Mouse (Mus musculus): Measurements from ENCODE around the gene Mylk4. TPM values are rescaled to one million over a fixed set of nuclear protein-coding genes. Genes with fewer than 3 reads are reported as not detected.

The Mylk4 gene
- polyA plus RNA-seq (2014; fragmentation: Illumina TruSeq; extraction: RNeasy Lipid Tissue Mini Kit (QIAGEN cat#74804); ENCODE audit: low read depth, low replicate concordance) = 172 TPM

DNA sequence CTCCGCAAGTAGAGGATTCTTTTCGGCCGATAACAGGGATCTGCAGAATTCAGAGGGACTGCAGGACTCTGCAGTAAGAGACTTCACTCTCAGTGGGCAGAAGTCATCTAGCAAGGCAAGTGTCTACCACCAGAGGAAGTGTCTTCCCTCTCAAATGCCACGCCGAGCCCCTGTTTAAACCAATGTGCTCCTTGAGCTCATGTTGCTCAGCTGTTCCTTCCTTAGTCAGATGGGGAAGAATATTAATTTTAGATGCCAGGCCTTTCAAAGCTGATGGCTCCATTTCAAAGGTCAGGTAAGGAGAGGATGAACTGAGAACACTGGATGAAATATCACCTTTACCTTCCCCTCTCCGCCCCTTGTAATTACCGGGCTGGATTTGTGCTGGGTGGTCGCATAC is at the start of gene Mylk4:
Mylk4 (minus strand) TSS at position 139 of the 400 bp plus-strand sequence.

DNA sequence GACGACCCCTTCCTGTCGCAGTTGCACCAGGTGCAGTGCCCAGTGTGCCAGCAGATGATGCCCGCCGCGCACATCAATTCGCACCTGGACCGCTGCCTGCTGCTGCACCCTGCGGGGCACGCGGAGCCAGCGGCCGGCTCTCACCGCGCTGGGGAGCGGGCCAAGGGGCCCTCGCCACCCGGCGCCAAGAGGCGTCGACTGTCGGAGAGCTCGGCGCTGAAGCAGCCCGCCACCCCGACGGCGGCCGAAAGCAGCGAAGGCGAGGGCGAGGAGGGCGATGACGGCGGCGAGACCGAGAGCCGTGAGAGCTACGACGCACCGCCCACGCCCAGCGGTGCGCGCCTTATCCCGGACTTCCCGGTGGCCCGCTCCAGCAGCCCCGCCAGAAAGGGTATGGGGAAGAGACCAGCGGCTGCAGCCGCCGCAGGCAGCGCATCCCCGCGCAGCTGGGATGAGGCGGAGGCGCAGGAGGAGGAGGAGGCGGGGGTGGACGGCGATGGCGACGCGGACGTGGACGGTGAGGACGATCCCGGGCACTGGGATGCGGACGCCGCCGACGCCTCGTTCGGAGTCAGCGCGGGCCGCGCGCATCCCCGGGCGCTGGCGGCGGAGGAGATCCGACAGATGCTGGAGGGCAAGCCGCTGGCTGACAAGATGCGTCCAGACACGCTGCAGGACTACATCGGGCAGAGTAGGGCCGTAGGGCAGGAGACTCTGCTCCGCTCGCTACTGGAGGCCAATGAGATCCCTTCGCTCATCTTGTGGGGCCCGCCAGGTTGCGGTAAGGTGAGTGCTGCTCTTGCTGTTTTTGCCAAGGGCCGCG is 18.7 kb upstream of the Mylk4 start, which contains the start of gene D930007J09Rik:
D930007J09Rik (minus strand) TSS at position 591 of the 823 bp plus-strand sequence.

DNA sequence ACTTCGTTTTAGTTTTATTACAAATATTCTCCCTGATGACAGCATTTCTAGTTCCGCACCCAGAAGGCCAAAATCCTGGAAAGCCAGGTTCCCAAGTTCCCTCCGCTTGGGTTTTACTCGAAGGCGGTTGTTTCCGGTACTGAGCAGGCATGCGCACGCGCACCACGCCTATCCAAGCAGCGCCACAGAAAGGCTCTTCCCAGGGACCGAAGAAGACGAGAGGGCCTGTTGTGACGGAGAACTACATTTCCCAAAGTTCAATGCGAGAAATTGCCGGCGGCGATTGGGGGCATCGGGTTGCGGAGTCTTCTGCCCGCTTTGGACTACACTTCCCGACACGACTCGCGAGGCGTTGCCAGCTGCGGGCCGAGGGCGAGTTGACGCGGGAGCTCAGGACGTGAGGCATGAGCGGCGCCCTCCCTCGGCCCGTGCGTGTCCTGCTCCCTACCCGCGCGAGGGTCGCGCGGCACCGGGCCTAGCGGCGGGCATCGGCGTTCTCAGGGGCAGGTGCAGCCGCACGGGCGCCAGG is 18.0 kb upstream of the Mylk4 start, which contains the start of gene Wrnip1:
Wrnip1 (plus strand) TSS at position 346 of the 529 bp plus-strand sequence.

Other genes with a start within 250 kb of the Mylk4 start
- gene Wrnip1, start 18.1 kb upstream of the Mylk4 start, polyA plus RNA-seq (2014; fragmentation: Illumina TruSeq; extraction: RNeasy Lipid Tissue Mini Kit (QIAGEN cat#74804); ENCODE audit: low read depth, low replicate concordance) = 22.0 TPM
- not detected for gene D930007J09Rik, start 18.9 kb upstream of the Mylk4 start, polyA plus RNA-seq (2014; fragmentation: Illumina TruSeq; extraction: RNeasy Lipid Tissue Mini Kit (QIAGEN cat#74804); ENCODE audit: low read depth, low replicate concordance)
- 4.2 TPM for gene Serpinb1a, start 67.2 kb upstream of the Mylk4 start, polyA plus RNA-seq (2014; fragmentation: Illumina TruSeq; extraction: RNeasy Lipid Tissue Mini Kit (QIAGEN cat#74804); ENCODE audit: low read depth, low replicate concordance)
- 0.68 TPM for gene Serpinb1c, start 114.3 kb upstream of the Mylk4 start, polyA plus RNA-seq (2014; fragmentation: Illumina TruSeq; extraction: RNeasy Lipid Tissue Mini Kit (QIAGEN cat#74804); ENCODE audit: low read depth, low replicate concordance)
- gene Serpinb6b, start 181.3 kb upstream of the Mylk4 start, polyA plus RNA-seq (2014; fragmentation: Illumina TruSeq; extraction: RNeasy Lipid Tissue Mini Kit (QIAGEN cat#74804); ENCODE audit: low read depth, low replicate concordance) = 60.7 TPM
- gene Serpinb9, start 219.3 kb upstream of the Mylk4 start, polyA plus RNA-seq (2014; fragmentation: Illumina TruSeq; extraction: RNeasy Lipid Tissue Mini Kit (QIAGEN cat#74804); ENCODE audit: low read depth, low replicate concordance) = 15.7 TPM
- 0.13 TPM for gene Serpinb9b, start 243.5 kb upstream of the Mylk4 start, polyA plus RNA-seq (2014; fragmentation: Illumina TruSeq; extraction: RNeasy Lipid Tissue Mini Kit (QIAGEN cat#74804); ENCODE audit: low read depth, low replicate concordance)

All from heart, adult 10 weeks (tissue).